Mouse (Mus musculus) bone marrow, adult 2 months (tissue): ENCODE measurements around the gene Itpr1. TPM values are rescaled to one million over a fixed set of nuclear protein-coding genes. Genes with fewer than 3 reads are reported as not detected.

ENCODE experiments used
- H3K27ac ChIP-seq: fragments of 200-500 bp; 2 replicates; pipeline ENCODE4 v1.5.1; 2012; ENCODE audit warnings: low read depth, mild to moderate bottlenecking, control low read depth, inconsistent platforms, low read length; ENCODE audit not compliant: control insufficient read depth, poor library complexity, insufficient read depth
- H3K4me1 ChIP-seq: fragments of 200-500 bp; 2 replicates; pipeline ENCODE4 v1.6.1; 2011; ENCODE audit warnings: low read length; ENCODE audit not compliant: control insufficient read depth, insufficient read depth
- H3K4me3 ChIP-seq: fragments of 200-500 bp; replicated peaks from 2 replicates; pipeline ENCODE3; 2011; ENCODE audit warnings: mild to moderate bottlenecking, low read depth, low read length, control low read depth; ENCODE audit not compliant: control insufficient read depth
- CTCF ChIP-seq: fragments of 200-500 bp; IDR thresholded peaks from 2 replicates; pipeline ENCODE4 v1.5.1; 2011; ENCODE audit warnings: low read length, control low read depth; ENCODE audit not compliant: control insufficient read depth, insufficient read depth
- POLR2A ChIP-seq: fragments of 200-500 bp; IDR thresholded peaks from 2 replicates; pipeline ENCODE4 v1.6.1; 2011; ENCODE audit warnings: low read depth, mild to moderate bottlenecking, control low read depth, low read length, borderline replicate concordance; ENCODE audit not compliant: control insufficient read depth
- WGBS: fragments of 180-500 bp; shearing (Covaris S2); methylation state at CpG from one replicate; pipeline ENCODE4 v1.1.7; 2018; 5-methylcytosine and 5-hydroxymethylcytosine counted together
- polyA plus RNA-seq: library from polyadenylated mRNA; stranded (reverse); fragments of >200 nt; gene quantifications from 2 replicates; pipeline ENCODE4 v1.2.4, GENCODE M21; 2011; ENCODE audit warnings: low replicate concordance; ENCODE audit not compliant: missing spikeins, insufficient read depth, insufficient read length

Gene Itpr1
- polyA plus RNA-seq, 1 experiment, result 32.8 TPM

DNA sequence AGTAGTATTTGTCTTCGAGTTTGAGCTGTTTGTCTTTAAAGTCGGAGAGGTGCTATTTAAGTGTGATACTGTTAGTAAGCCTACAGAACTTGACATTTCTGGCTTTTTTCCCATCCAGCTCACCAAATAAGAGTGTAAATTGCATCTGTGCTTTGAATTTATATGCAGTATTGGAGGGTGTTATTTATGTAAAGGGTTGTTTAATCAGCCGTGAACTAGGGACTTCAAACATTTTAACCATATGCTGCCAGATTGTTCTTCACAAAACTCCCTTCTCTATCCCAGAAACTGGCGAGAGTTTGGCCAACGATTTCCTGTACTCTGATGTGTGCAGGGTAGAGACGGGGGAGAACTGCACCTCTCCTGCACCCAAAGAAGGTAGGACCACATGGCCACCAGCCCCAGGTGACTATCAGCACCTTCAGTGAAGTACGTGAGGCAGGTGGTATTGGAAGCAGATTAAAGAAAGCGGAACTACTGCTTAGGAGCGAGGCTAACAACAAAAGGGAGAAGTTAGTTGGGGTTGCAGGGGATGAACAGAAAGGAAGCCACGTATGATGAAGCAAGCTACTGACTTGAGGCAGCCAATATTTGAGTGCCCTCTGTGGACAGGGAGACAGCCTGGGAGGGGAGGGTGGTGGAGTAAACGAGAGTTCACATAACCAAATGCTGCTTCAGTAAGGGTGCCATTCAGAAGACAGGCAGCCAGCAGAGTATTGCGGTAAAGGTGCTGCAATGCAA is 304.5 kb downstream of the Itpr1 start:
- Histone ChIP-seq H3K4me1 (peaks cover 3% of the 10 kb centered on the region; the same call in 1 of the 2 replicates), H3K27ac (peak overlapping the region; percentile 72), H3K4me3 (no peak overlapping the region)
- WGBS, result 34% methylated on average over 12 of the region's 12 CpGs
- TF ChIP-seq CTCF (no peak), POLR2A (no peak)

- 74% methylated on average over 1 of the region's 1 CpGs for WGBS
- Histone ChIP-seq H3K27ac (peak overlapping the region; percentile 72), H3K4me1 (peaks cover 2% of the 10 kb centered on the region; the same call in 1 of the 2 replicates)
Measured at GRCm38 (mm10) chr6:108517986-108518385, 305.1 kb downstream of the Itpr1 start.

DNA sequence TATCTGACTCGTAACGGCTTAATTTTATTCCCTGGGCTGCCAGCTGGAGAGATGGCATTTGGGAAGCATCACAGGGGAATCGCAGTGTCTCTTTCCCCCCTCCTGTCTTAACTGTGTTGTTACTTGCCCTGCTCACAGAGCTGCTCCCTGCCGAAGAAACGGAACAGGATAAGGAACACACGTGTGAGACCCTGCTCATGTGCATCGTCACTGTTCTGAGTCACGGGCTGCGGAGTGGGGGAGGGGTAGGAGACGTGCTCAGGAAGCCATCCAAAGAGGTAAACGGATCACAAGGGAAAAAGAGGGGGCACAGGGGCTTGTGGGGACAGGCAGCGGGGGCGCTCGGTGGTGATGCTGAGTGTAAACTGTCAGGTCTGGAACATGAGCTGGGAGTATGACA is 305.7 kb downstream of the Itpr1 start:
- Histone ChIP-seq H3K4me1 (peaks cover 2% of the 10 kb centered on the region; the same call in 1 of the 2 replicates), H3K27ac (peak overlapping the region; percentile 72; the same call in 1 of the 2 replicates), H3K4me3 (no peak overlapping the region)
- WGBS, result 83% methylated on average over 14 of the region's 14 CpGs
- TF ChIP-seq POLR2A, result no peak
- no peak for TF ChIP-seq CTCF

More at GRCm38 (mm10) chr6:108517986-108518385, 305.1 kb downstream of the Itpr1 start:
- no peak overlapping the region for H3K4me3 ChIP-seq
- no peak for TF ChIP-seq POLR2A
- TF ChIP-seq CTCF, result no peak

DNA sequence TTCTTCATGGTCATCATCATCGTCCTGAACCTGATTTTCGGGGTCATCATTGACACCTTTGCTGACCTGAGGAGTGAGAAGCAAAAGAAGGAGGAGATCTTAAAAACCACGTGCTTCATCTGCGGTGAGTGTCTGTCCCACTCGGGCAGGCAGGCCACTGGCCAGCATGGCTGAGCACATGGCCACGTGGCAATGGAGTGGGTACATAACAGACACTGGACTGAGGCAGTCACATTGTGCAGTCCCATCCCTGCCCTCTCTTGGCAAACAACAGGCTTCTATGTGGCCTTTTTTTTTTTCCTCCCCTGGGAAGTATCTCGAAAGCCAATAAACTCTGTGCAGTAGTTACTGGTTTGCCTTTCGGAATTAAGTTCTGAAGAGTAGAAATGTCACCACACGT is 306.4 kb downstream of the Itpr1 start:
- 86% methylated on average over 9 of the region's 9 CpGs for WGBS
- no peak overlapping the region for H3K27ac ChIP-seq
- no peak for TF ChIP-seq POLR2A
- TF ChIP-seq CTCF, result no peak
- H3K4me1 ChIP-seq, result peaks cover 2% of the 10 kb centered on the region; the same call in 1 of the 2 replicates
- no peak overlapping the region for H3K4me3 ChIP-seq

GRCm38 (mm10) chr6:108523956-108524616 is 311.2 kb downstream of the Itpr1 start:
- 84% methylated on average over 16 of the region's 16 CpGs for WGBS
- Histone ChIP-seq H3K27ac (no peak overlapping the region), H3K4me1 (peaks cover 7% of the 10 kb centered on the region), H3K4me3 (no peak overlapping the region)
- TF ChIP-seq POLR2A, result no peak
- no peak for TF ChIP-seq CTCF

DNA sequence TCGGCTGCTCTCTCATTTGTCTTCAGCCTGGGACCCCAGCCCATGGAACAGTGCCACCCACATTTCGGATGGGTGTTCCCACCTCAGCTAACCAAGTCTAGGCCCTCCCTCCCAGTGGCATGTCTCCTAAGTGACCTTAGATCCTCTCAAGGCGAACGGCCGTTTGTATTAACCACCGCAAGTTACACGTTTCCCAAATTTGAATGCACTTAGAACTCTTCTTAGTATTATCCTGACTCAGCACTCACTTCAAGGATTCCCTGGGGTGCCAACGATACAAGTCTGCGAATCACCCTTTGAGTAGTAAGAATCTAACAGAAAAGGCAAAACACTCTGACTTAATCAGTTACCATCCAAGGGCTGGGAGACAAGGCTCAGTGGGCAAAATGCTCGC is 311.7 kb downstream of the Itpr1 start:
- Histone ChIP-seq H3K4me1 (peaks cover 7% of the 10 kb centered on the region), H3K4me3 (no peak overlapping the region), H3K27ac (no peak overlapping the region)
- 93% methylated on average over 10 of the region's 10 CpGs for WGBS
- TF ChIP-seq POLR2A, result no peak
- TF ChIP-seq CTCF, result no peak

GRCm38 (mm10) chr6:108527560-108527959 is 314.7 kb downstream of the Itpr1 start:
- Histone ChIP-seq H3K27ac (no peak overlapping the region), H3K4me1 (peaks cover 16% of the 10 kb centered on the region), H3K4me3 (no peak overlapping the region)
- 75% methylated on average over 3 of the region's 3 CpGs for WGBS
- no peak for TF ChIP-seq POLR2A
- no peak for TF ChIP-seq CTCF

DNA sequence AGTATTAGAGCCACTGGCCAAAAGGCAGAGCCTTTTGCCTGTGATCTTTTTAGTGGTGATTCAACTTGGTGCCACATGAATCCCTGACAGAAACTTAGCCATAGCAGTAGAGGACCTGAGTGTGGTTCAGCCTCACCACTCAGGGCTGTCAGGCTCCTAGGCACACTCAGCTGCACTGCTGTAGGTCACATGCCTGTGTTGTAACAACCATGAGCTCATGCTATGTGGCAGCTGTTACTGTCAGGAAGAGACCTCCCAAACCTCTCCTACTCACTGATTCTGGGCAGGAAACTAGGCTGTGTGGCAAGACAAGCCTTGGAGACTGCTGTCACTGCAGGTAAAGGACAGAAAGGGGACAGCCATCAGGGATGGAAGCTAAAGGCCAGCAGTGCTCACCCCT is 315.1 kb downstream of the Itpr1 start:
- Histone ChIP-seq H3K4me3 (no peak overlapping the region), H3K27ac (peak overlapping the region; percentile 28; the same call in 1 of the 2 replicates), H3K4me1 (peaks cover 17% of the 10 kb centered on the region)
- TF ChIP-seq CTCF (no peak), POLR2A (no peak)
